Mouse (Mus musculus): Measurements from ENCODE around the gene Grin3b. TPM values are rescaled to one million over a fixed set of nuclear protein-coding genes. Genes with fewer than 3 reads are reported as not detected.
A peak's percentile ranks its signal among the peaks of the same experiment; 100 is the strongest.

Grin3b gene
- polyA plus RNA-seq, 1 experiment, result not detected

DNA sequence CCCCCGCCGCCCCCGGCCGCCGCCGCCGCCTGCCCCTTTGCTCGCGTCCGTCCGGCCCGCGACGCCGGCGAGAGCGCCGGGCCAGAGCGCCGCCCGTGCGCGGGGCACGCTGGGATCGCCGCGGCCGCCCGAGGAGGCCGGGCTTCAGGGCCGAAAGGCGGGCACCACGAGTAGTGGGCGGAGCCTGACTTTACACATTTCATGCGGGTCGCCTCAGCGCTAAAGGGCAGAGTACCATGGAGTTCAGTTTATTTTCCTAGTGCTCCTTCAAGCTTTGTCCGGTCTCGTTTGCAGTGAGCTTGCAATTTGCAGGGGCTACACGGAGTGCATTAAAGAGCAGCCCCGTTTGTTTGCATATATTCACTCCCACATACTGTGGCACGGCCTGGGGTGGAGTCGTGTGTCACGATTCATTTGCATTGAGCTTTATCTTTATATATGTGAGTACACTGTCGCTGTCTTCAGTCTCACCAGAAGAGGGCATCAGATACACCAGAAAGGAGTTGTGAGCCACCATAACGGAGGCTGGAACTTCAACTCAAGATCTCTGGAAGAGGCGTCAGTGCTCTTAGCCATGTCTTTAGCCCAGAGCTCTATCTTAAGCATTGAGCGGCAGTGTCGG, 13.8 kb downstream of the Grin3b start, which contains the start of gene Tmem259:
Tmem259 (minus strand) TSS at position 136 of the 622 bp plus-strand sequence.
- TF ChIP-seq POLR2A (IDR thresholded peaks at IDR 0.05; ENCODE audit: low read depth, low read length), result no peak
- TF ChIP-seq CTCF (IDR thresholded peaks at IDR 0.05; ENCODE audit: extremely low read depth, insufficient read length, insufficient replicate concordance, low read depth, low read length), result peak; percentile 51; the same call in 1 of the 2 replicates
- H3K36me3 ChIP-seq (ENCODE audit: control insufficient read depth, insufficient read depth, low read length), result no peaks in the 10 kb centered on the region
- H3K4me1 ChIP-seq (ENCODE audit: control insufficient read depth, insufficient read depth, insufficient read length, low read length), result peaks cover 27% of the 10 kb centered on the region
- no peaks in the 10 kb centered on the region for H3K27me3 ChIP-seq (ENCODE audit: control insufficient read depth, insufficient read depth, low read length)
- under 1% methylated on average over 49 of the region's 49 CpGs for WGBS
- H3K27ac ChIP-seq (ENCODE audit: insufficient read depth, low read depth, low read length), result peak within 1 kb of the TSS; percentile 94
- peak within 1 kb of the TSS; percentile 91 for H3K4me3 ChIP-seq (ENCODE audit: low read depth, low read length)

DNA sequence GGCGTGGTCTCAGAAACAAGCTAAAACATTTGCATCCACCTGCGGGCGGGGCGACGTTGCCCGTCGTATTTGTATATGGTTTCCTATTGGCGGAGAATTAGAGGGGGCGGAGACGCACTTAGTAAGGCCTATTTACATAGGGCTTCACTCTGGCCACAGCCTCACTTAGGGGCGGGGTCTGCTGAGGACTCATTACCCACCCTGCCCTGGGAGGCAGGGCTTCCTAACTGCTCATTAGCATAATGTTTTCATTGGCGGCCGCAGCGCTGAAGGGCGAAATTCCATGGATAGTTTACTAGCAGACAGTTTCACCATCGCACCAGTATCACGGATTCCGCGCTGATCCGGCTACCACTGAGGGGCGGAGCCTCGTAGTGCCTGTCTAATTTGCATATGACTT, 14.4 kb downstream of the Grin3b start:
- Histone ChIP-seq H3K27ac (ENCODE audit: insufficient read depth, low read depth, low read length) (peak overlapping the region; percentile 94), H3K36me3 (ENCODE audit: control insufficient read depth, insufficient read depth, low read length) (no peaks in the 10 kb centered on the region), H3K4me3 (ENCODE audit: low read depth, low read length) (peak overlapping the region; percentile 68), H3K4me1 (ENCODE audit: control insufficient read depth, insufficient read depth, insufficient read length, low read length) (peaks cover 27% of the 10 kb centered on the region), H3K27me3 (ENCODE audit: control insufficient read depth, insufficient read depth, low read length) (no peaks in the 10 kb centered on the region)
- WGBS, result 1% methylated on average over 22 of the region's 22 CpGs
- no peak for TF ChIP-seq CTCF (IDR thresholded peaks at IDR 0.05; ENCODE audit: extremely low read depth, insufficient read length, insufficient replicate concordance, low read depth, low read length)

DNA sequence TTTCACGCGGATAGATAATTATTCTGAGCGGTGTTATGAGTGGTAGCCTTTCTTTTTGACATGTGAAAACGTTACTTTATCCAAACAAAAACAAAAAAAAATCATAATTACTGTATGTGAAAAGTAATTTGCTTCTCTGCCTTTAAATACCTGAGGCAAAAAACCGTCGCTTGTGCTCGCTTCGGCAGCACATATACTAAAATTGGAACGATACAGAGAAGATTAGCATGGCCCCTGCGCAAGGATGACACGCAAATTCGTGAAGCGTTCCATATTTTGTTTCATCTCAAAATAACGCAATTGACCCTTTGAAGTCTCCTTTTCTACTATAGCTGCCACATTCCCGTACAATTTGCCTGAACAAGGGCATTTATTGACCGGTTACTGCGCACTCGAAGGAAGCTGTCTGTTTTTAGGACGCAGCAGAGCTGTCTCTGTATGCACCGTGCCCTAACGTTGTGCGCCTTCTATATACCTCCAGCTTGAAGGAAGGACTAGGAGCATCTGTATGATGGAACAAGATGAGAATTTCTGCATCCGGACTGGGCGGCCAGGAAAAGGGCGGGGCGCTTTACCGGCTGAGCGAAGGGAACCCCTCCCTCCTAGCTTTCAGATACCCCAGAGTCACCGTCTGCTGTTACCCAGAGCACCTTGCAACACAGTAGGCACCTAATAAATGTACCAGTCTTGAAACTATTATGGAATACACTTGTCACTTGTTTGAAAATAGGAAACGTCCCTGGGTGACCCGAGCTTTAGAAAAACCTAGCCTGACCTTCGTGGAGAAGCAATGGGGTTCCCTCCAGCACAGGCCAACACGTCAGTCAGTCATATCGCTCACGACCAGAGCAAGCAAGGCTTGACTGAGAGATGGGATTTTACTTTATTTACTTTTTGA, 15.1 kb downstream of the Grin3b start:
- no peak for TF ChIP-seq POLR2A (IDR thresholded peaks at IDR 0.05; ENCODE audit: low read depth, low read length)
- TF ChIP-seq CTCF (IDR thresholded peaks at IDR 0.05; ENCODE audit: extremely low read depth, insufficient read length, insufficient replicate concordance, low read depth, low read length), result no peak
- H3K27me3 ChIP-seq (ENCODE audit: control insufficient read depth, insufficient read depth, low read length), result no peaks in the 10 kb centered on the region
- no peaks in the 10 kb centered on the region for H3K36me3 ChIP-seq (ENCODE audit: control insufficient read depth, insufficient read depth, low read length)
- peak overlapping the region; percentile 94 for H3K27ac ChIP-seq (ENCODE audit: insufficient read depth, low read depth, low read length)
- peaks cover 27% of the 10 kb centered on the region for H3K4me1 ChIP-seq (ENCODE audit: control insufficient read depth, insufficient read depth, insufficient read length, low read length)
- peak overlapping the region; percentile 68 for H3K4me3 ChIP-seq (ENCODE audit: low read depth, low read length)
- 1% methylated on average over 35 of the region's 35 CpGs for WGBS

DNA sequence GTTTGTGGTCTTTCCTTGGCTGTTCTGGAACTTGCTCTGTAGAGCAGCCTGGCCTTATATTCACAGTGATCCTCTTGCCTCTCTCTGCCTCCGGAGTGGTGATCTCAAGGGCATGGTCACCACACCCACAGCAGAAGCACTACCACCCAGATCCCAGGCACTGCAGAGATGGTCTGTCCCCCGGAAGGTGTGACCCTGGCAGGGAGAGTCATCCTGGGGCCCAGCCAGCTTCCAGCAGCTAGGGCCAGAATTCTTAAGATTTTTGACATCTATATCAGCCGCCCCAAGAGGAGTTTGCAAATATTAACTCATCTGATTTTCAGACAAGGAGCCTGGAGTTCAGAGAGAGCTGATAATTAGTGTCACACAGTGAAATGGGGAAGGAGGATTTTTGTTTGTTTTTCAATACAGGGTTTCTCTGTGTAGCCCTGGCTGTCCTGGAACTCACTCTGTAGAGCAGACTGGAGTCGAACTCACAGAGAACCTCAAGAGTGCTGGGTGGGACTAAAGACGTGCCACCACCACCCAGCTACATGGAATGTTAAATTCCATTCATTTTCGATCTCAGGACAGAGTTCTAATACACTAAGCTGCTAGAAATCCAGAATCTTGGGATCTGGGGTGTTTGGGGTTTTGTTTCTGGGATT, 15.8 kb downstream of the Grin3b start:
- Histone ChIP-seq H3K27me3 (ENCODE audit: control insufficient read depth, insufficient read depth, low read length) (no peaks in the 10 kb centered on the region), H3K4me1 (ENCODE audit: control insufficient read depth, insufficient read depth, insufficient read length, low read length) (peaks cover 27% of the 10 kb centered on the region), H3K36me3 (ENCODE audit: control insufficient read depth, insufficient read depth, low read length) (no peaks in the 10 kb centered on the region), H3K27ac (ENCODE audit: insufficient read depth, low read depth, low read length) (peak overlapping the region; percentile 91), H3K4me3 (ENCODE audit: low read depth, low read length) (peak overlapping the region; percentile 56; the same call in 1 of the 2 replicates)
- no peak for TF ChIP-seq POLR2A (IDR thresholded peaks at IDR 0.05; ENCODE audit: low read depth, low read length)
- no peak for TF ChIP-seq CTCF (IDR thresholded peaks at IDR 0.05; ENCODE audit: extremely low read depth, insufficient read length, insufficient replicate concordance, low read depth, low read length)
- 12% methylated on average over 6 of the region's 6 CpGs for WGBS

DNA sequence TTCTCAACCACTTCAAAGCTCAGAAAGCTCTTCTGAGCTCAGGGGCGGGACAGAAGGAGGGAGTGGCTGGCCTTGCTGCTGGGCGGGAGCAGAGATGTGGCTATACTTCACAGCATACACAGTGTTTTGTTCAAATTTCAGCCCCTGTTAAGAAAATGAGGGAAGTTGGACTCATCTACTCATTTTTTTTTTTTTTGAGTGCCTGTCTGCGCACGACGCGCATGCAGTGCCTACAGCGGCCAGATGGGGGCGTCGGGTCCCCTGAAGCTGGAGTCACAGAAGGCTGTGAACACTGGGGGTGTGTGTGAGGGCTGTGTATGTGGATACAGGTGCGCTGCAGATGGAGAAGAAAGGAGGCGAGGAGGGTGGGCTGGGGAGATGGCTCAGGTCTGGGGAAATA, 16.4 kb downstream of the Grin3b start:
- Histone ChIP-seq H3K36me3 (ENCODE audit: control insufficient read depth, insufficient read depth, low read length) (no peaks in the 10 kb centered on the region), H3K4me1 (ENCODE audit: control insufficient read depth, insufficient read depth, insufficient read length, low read length) (peaks cover 27% of the 10 kb centered on the region), H3K27ac (ENCODE audit: insufficient read depth, low read depth, low read length) (peak overlapping the region; percentile 91), H3K4me3 (ENCODE audit: low read depth, low read length) (0 out of 2 replicates have a peak overlapping the region, but pooled peaks have one; percentile 4), H3K27me3 (ENCODE audit: control insufficient read depth, insufficient read depth, low read length) (no peaks in the 10 kb centered on the region)
- 0% methylated on average over 11 of the region's 11 CpGs for WGBS
- no peak for TF ChIP-seq POLR2A (IDR thresholded peaks at IDR 0.05; ENCODE audit: low read depth, low read length)
- TF ChIP-seq CTCF (IDR thresholded peaks at IDR 0.05; ENCODE audit: extremely low read depth, insufficient read length, insufficient replicate concordance, low read depth, low read length), result peak; percentile 91

DNA sequence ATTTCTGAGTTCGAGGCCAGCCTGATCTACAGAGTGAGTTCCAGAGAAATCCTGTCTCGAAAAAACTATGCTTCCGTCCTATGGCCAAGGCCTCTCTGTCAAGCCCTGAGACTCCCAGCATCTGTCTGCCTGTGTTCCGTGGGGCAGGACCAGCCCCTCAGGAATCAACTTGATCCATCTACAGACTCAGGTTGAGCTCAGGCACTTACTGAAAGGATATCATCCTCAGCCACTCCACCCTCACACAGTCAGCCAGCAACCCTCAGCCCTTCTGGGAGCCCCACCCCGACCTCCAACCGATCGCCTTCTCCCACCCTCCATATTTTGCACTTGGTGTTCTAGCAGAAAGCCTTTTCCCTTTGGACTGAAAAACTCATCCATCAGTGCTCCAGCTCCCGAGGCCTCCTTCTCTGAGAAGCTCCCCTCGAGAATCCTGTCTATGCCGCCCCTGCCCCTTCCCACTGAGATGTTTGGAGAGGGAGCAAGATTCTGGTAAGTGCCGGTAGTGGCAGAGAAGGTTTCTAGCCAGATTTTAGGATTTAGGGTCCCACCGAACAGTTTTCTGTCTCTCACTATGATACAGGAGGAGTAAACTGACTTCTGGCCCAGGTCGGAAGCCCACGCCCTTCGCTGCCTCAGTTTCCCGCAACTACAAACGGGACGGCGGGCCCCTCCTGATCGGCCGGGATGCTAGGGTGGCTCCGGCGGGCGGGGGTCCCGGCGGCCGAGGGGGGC, 17.4 kb downstream of the Grin3b start:
- Histone ChIP-seq H3K27ac (ENCODE audit: insufficient read depth, low read depth, low read length) (peak overlapping the region; percentile 75), H3K27me3 (ENCODE audit: control insufficient read depth, insufficient read depth, low read length) (no peaks in the 10 kb centered on the region), H3K4me3 (ENCODE audit: low read depth, low read length) (peak overlapping the region; percentile 81), H3K4me1 (ENCODE audit: control insufficient read depth, insufficient read depth, insufficient read length, low read length) (peaks cover 20% of the 10 kb centered on the region), H3K36me3 (ENCODE audit: control insufficient read depth, insufficient read depth, low read length) (peaks cover 3% of the 10 kb centered on the region; the same call in 1 of the 2 replicates)
- no peak for TF ChIP-seq POLR2A (IDR thresholded peaks at IDR 0.05; ENCODE audit: low read depth, low read length)
- WGBS, result 23% methylated on average over 27 of the region's 27 CpGs

All from small intestine, adult 2 months (tissue).